Mouse (Mus musculus) layer of hippocampus, adult 9-11 months (tissue): Measurements from ENCODE around the gene Ntng2.

ENCODE experiments used
- DNase-seq: peaks from one replicate; pipeline ENCODE4 v3.0.0; 2022

Gene Ntng2

GRCm38 (mm10) chr2:29252599-29253204, at the start of gene Ntng2:
Gene Ntng2, minus strand, starts transcription at chr2:29253005.
- DNase-seq: peak; percentile 48

- DNase-seq: no peak
These were observed 42.8 kb upstream of the Ntng2 start for GRCm38 (mm10) chr2:29295557-29295956.

- DNase-seq: no peak
These were observed 34.8 kb upstream of the Ntng2 start for GRCm38 (mm10) chr2:29287651-29288050.

GRCm38 (mm10) chr2:29277703-29278121, 24.9 kb upstream of the Ntng2 start:
- DNase-seq: no peak

- peak; percentile 63 for DNase-seq
These were observed 19.2 kb upstream of the Ntng2 start for GRCm38 (mm10) chr2:29271803-29272518.

- DNase-seq: no peak
These were observed 18.3 kb upstream of the Ntng2 start for GRCm38 (mm10) chr2:29271098-29271497.

- peak; percentile 70 for DNase-seq
These were observed 14.0 kb upstream of the Ntng2 start for GRCm38 (mm10) chr2:29266810-29267209.

GRCm38 (mm10) chr2:29262436-29262915, 9.7 kb upstream of the Ntng2 start:
- no peak for DNase-seq

GRCm38 (mm10) chr2:29261126-29261525, 8.3 kb upstream of the Ntng2 start:
- DNase-seq: no peak

GRCm38 (mm10) chr2:29253205-29253865, 530 bp upstream of the Ntng2 start:
- DNase-seq: peak; percentile 84

- DNase-seq: no peak
These were observed 676 bp downstream of the Ntng2 start for GRCm38 (mm10) chr2:29252059-29252598.

GRCm38 (mm10) chr2:29251095-29252058, 1.4 kb downstream of the Ntng2 start:
- peak; percentile 34 for DNase-seq

GRCm38 (mm10) chr2:29250263-29251094, 2.3 kb downstream of the Ntng2 start:
- DNase-seq: no peak

- no peak for DNase-seq
These were observed 3.0 kb downstream of the Ntng2 start for GRCm38 (mm10) chr2:29249852-29250251.

- DNase-seq: no peak
These were observed 4.3 kb downstream of the Ntng2 start for GRCm38 (mm10) chr2:29248551-29248950.

- no peak for DNase-seq
These were observed 5.4 kb downstream of the Ntng2 start for GRCm38 (mm10) chr2:29247386-29247785.

GRCm38 (mm10) chr2:29246891-29247290, 5.9 kb downstream of the Ntng2 start:
- DNase-seq: no peak

- peak; percentile 30 for DNase-seq
These were observed 6.5 kb downstream of the Ntng2 start for GRCm38 (mm10) chr2:29246275-29246674.

- DNase-seq: peak; percentile 34
These were observed 7.4 kb downstream of the Ntng2 start for GRCm38 (mm10) chr2:29245341-29245779.

GRCm38 (mm10) chr2:29239329-29239728, 13.5 kb downstream of the Ntng2 start:
- peak; percentile 79 for DNase-seq

GRCm38 (mm10) chr2:29237623-29238022, 15.2 kb downstream of the Ntng2 start:
- peak; percentile 59 for DNase-seq
